Mouse (Mus musculus) frontal cortex, postnatal 25 days (tissue): ENCODE data around the gene Dtd1.

ENCODE experiments used
- DNase-seq, 2 experiments: peaks; one replicate each; pipeline ENCODE4 v3.0.0; 2022; ENCODE audit warnings: low spot score in 2 of 2

Dtd1 gene

GRCm38 (mm10) chr2:144640101-144640500 lies 40.4 kb downstream of the Dtd1 start:
- DNase-seq, result no peak

DNA sequence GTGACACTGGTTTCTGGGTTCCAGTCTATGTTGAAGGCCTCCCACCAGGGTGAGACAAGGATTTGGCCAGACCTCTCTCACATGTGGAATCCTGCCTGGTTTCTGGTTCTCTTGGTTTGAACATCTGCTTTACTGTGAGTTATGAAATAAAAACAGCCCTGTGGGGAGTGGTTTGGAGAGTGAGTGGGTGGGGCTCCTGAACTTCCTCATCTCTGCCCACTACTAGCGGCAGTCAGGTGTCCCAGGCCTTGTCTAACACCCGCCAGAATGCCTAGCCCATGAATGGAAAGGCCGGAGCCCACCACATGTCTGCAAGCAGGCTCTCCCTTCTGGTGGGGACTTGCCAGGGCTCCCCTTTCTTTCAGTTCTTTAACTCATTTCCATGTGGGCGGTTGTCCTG lies 42.3 kb downstream of the Dtd1 start:
- DNase-seq, result no peak

DNA sequence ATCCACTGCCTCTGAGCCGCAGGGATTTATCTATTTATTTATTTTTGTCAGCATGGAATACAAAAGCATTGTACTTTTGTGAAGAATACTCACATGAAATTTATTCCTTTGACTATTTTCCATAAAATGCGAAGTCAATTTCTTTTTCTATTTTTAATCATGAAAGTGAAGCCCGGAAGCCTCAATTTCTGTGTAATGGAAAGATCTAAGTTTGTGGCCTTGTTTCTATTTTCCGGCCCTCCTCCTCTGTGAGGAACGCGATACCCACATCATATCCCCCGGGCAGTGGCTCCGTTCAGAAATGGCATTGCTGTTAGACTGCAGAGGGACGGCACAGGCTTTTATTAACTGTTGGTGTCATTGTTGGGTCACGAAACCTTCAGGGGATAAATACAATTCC lies 46.7 kb downstream of the Dtd1 start:
- no peak for DNase-seq

GRCm38 (mm10) chr2:144647151-144647550 lies 47.5 kb downstream of the Dtd1 start:
- no peak for DNase-seq

GRCm38 (mm10) chr2:144649960-144650359 lies 50.3 kb downstream of the Dtd1 start:
- DNase-seq, result no peak

DNA sequence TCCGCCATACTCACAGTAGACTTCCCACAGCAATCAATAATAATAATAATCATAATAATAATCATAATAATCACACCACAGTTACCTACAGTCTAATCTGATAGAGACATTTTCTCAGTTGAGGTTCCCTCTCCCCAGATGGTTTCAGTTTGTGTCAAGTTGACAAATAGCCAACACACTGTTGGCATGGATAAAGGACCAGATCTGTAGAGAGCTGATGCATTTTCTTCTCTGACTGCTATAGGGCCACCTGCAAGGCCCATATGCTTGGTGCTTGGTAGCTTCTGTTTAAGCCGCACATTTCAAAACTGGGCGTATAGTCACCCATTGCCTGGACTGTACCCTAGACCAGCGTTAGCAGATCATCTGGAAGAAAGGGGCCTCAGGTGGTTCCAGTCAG lies 53.1 kb downstream of the Dtd1 start:
- DNase-seq, result no peak

GRCm38 (mm10) chr2:144655307-144655706 lies 55.6 kb downstream of the Dtd1 start:
- DNase-seq, result no peak

- no peak for DNase-seq
These were observed 68.8 kb downstream of the Dtd1 start for GRCm38 (mm10) chr2:144668507-144668906.

- no peak for DNase-seq
These were observed 70.7 kb downstream of the Dtd1 start for GRCm38 (mm10) chr2:144670289-144670930.

DNA sequence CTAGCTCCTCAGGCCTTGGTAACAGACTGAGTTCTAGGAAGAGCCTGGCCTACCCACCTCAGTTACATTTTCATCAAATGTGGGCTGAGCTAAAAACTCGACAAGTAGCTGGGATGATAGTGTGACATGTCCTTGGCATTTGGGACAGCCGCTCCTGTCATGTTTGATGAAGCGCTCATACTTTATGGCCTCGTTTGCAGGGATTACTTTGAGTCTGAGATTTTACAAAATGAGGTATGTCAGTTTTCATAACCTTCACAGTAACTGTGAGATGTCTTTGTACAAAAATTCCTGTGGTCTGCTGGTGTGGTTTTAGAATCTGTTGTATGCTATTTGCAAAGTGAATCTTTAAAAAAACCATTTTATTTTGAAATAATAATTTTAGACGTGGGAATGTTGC lies 72.7 kb downstream of the Dtd1 start:
- no peak for DNase-seq

DNA sequence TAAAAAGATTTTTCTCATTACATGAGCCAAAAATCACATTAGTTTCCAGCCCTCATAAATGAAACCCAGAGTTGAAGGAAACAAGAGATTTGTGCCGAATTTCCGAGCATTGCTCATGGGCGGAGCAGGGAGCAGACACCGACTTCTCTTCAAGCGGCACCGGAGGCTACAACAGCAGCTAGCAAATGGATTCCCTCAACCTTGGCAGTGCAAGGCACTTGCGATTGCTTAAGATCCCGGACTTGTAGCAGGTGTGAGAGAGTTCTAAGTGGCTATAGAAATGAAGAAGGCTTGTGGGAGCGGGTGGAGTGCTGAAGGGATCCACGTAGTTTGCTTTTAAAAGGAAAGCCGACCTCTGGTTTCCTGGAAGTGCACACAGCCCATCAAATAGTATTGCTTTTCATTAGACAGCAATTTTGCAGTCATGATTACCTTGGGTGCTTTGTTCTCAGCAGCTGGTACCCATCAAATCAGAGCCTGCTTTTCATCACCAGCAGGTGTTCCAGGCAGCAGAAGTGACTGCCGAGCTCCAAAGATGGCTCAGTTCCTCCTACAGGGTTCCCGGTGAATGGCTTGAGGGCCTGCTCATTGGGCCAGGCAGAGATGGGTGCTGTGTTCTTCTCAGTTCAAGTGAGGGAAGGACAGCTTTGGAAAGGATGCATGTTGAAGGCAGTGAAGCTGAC lies 77.0 kb downstream of the Dtd1 start:
- no peak for DNase-seq

DNA sequence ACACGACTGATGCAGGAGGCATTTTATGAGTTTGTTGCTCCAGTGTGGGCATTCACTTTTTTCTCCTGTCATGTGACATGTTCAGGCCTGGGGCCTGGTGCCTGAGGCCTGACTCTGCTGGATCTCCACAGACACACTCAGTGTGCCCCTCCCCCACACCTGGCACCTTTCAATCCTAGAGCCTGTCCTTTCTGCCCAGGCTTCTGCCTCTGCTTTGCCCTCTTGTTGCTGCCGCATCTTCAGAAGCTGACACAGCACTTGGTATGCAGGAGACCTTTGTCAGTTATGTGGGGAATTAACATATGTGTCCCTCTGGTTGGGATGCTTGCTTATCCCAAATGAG lies 77.5 kb downstream of the Dtd1 start:
- DNase-seq, result no peak

- no peak for DNase-seq
These were observed 79.1 kb downstream of the Dtd1 start for GRCm38 (mm10) chr2:144678779-144679178.

GRCm38 (mm10) chr2:144679394-144679793 lies 79.7 kb downstream of the Dtd1 start:
- no peak for DNase-seq

GRCm38 (mm10) chr2:144692219-144692732 lies 92.6 kb downstream of the Dtd1 start:
- no peak for DNase-seq

DNA sequence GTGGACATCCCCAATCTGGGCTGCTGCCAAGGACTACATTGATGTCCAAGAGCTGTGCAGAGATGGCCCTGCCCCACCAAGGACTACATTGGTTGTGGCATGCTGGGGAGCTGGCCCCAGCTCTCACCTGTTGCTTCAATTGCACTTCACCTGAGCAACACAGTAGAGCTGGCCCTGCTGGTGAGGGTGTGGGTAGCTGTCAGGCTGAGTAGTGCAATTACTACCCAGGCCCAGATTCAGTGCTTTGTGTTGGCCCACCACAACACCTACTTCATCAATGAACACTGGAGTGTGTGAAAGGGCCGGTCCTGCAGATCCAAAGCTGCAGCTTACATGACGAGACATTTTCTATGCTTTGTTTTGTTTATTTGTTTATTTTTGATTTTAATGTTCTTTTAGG lies 93.1 kb downstream of the Dtd1 start:
- DNase-seq, result no peak

GRCm38 (mm10) chr2:144694923-144695322 lies 95.2 kb downstream of the Dtd1 start:
- DNase-seq, result no peak

DNA sequence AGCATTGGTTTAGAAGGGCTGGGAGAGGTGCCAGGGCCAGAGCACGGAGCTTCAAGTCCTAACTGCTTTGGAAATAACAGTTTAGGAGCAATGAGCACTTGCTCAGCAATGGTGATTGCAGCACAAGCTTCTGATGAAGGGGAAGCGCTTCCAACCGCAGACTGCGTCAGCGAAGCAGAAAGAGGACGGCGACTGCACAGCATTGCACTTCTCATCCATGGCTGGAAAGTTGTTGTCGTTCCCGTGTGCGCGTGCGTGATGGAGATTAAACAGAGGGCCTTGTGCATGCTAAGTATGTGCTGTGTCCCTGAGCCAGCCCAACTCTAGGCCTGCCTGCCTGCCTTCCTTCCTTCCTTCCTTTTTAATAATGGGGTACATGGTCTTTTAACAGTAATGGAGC lies 98.3 kb downstream of the Dtd1 start:
- no peak for DNase-seq

DNA sequence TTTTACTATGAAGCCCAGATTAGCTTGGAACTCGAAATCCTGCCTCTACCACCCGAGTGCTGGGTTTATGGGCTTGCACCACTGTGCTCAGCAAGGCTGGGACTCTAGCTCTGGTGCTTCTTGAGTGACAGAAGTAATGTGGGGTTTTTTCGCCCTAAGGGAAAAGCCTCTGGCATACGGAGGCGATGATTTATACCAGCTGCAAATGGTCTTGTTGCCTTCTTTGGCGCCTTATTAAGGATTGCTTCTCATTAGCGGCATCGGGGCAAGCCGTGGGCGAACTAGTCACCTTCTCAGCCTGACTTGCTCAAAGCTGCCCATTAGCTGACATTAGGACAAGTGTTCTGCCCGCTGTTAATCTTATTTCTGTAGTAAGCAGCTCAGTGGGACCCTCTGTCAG lies 100.9 kb downstream of the Dtd1 start:
- DNase-seq, result no peak

- no peak for DNase-seq
These were observed 101.9 kb downstream of the Dtd1 start for GRCm38 (mm10) chr2:144701415-144702149.

DNA sequence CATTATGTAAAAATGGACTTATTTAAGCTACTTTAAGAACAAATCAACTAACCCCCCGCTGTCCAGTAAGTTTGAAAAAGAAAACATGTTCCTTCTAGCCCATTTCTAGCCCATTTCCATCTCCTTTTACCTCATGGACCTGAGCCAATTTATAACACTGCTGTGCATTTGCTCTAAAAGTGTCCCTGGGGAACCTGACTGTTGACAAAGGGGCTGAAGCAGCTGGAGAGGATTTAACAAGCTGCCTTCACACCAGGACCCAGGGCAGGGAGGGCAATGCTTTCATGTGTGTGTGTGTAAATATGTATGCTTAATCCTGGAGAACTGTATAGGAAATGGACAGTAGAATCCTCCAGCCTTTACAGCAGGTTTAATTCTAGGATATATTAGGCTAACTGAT lies 109.6 kb downstream of the Dtd1 start:
- no peak for DNase-seq

GRCm38 (mm10) chr2:144709704-144710103 lies 110.0 kb downstream of the Dtd1 start:
- DNase-seq, result no peak

DNA sequence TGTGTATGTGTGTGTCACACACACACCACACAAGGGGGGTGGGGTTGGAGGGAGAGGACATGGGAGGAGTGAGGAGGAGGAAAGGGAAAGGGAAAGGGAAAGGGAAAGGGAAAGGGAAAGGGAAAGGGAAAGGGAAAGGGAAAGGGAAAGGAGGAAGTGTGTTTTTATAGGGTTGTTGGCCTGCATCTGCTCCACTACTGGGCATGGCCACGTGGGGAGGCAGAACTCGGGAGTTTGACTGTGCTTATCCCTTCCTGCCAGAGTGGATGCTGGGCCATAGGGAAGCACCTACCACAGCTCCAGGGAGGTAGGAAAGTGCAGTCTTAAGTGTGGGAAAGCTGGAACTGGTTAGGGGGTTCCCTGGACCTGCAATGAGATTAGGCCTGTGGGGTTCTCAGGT lies 114.9 kb downstream of the Dtd1 start:
- no peak for DNase-seq
